Mouse (Mus musculus) natural killer cell, adult 2 months (primary cell): ENCODE measurements at regions not wholly inside any gene's neighbourhood (a gene's known extent, or its start where the extent isn't known, plus 50 kb on each side); places are given as distances from the start of the nearest gene placed in this dataset.

Source experiments
- DNase-seq, 2 experiments: peaks; one replicate each; pipeline ENCODE4 v3.0.0; 2022; ENCODE audit warnings: low spot score in 2 of 2

DNA sequence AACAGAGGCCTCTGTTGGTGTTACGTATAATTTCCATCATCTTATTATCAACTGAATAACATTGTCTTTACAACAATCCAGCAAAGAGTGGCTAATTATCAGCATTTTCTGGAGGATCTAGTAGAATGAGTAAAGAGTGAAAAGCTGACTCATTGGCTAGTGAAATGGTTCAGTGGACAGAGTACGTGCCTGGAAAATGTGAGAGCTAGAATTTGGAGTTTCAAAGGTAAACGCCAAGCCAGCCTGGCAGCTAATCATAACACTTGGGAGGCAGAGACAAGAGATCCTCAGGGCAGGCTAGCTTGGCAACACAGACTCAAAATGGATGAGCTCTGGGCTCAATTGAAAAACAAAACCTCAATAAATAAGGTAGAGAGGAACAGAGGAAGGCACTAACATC, 2628.0 kb upstream of the Gm7489 start:
- DNase-seq: no peak

DNA sequence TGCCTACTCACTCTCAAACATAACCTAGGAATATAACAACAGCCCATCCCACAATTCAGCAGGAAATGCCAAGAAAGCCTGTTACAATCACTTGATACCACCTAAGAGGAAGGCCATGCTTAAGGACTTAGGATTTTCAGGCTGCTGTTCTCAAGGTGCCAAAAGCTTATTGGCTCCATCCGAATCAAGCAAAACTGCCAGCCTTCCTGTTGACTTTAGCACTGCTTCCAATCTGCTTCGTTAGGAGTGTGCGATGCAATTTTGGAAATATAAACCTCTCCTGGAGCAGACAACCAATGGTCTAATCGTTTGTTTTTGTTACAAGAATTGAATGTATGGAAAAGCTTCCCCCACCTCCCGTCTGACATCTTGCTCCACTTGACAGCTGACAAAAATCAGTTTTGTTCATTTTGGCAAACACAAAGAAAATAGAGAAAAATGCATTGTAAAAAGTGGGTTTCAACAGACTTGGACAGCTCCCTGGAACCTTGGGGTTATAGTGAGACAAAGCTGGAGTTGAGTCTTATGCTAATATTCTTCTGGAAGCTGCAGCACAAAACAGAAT, 2620.0 kb upstream of the Gm7489 start:
- DNase-seq: no peak

DNA sequence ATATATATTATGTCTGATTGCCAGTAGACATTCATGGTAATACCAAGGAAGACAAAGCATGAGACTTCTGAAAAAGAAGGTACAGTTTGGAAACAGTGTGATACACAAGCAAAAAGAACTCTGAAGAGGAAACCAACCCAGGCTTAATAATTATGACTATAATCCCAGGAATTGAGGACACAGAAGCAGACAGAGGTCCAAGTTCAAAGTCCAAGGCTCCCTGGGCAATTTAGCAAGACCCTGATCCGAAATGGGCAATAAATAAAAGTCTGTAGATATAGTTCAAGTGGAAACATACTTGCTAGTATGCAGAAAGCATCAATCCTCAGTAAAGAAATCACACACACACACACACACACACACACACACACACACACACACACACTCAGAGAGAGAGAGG, 2618.7 kb upstream of the Gm7489 start:
- no peak for DNase-seq

DNA sequence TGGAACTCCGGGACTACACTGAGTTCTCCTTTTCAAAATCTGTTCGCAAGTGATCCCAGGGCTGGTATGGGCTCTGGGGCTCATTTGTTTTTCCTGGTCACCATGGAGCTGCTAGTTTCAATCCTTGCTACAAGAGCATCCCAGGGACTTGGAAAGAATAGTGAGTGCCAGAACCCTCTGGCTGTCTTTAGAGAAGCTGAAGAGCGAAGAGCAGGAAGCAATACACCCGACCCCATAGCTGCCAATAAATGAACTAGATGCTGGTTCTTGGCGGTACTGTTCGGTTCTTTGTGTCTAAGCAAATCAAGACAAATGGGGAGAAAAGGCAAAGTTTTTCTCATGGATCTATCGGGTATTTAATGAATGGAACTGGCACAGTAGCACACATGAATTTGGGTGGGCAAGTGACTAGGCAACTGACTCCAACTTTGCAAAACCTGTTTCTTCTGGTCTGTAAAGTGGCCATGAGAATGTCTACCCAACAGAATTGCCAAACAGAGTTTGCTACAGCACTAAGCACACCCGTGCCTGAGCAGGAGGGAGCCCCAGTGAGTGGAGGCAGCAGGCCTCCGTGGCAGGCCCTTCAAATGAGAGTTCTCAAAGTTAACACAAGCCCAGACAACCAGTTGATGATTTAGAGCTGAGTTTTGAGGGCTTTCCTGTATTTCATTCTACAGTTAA, 2612.9 kb upstream of the Gm7489 start:
- DNase-seq: no peak

DNA sequence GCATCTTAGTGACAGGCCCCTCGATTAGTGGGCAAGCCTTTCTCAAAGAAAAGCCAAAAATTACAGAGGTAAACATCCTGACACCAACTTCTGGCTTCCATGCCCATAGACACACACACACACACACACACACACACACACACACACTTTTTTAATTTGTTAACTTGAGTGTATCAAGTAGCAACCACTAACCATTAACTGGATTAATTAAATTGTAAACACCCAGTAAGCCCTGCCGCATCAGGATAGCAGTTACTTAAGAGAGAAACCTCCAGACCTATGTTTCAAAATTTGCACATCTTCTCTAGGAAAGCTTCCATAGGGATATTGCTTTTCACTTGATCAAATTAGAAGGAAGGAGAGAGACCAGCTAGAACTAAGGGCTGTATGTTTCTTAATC, 2599.4 kb upstream of the Gm7489 start:
- DNase-seq: no peak

DNA sequence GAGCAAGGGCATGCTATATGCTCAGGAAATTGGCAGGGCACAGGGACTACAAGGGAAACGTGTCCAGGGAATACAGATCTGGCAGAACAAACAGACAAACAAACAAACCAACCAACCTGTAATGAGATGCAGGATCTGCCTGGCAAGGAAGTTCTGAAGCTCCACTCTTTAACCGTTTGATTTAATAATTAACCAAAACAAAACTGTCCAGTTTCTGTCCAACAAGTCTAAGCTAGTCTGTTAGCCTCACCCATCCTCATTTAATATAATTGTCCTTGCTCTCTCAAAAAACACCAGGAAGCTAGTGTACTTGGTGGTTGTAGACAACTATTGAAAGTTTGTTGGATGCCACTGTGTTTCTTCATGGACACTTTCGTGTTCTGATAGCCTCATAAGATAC, 2598.4 kb upstream of the Gm7489 start:
- DNase-seq: no peak

DNA sequence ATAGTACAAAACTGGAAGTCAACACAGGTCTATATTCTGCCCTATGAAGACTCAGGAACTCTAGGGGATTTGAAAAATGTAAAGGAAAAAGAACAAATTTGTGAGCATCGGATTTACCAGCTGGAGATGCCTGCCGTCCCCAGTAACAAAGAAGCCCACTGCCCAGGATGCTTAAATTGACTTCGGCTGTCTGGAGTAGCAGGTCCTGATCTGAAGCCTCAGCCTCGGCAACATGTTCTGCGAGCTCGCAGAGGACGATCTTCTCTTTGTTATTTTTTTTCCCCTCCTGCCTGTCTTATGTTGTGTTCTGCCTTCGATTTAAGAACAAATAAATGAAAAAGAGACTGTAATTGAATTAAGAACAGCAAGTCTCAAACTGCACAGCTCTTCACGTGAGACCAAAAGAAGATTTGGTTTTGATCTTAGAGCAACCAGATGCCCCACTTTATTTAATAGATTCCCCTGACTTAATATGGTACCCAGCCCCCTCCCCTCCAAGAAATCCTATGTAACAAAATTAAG, 2595.7 kb upstream of the Gm7489 start:
- DNase-seq: no peak

DNA sequence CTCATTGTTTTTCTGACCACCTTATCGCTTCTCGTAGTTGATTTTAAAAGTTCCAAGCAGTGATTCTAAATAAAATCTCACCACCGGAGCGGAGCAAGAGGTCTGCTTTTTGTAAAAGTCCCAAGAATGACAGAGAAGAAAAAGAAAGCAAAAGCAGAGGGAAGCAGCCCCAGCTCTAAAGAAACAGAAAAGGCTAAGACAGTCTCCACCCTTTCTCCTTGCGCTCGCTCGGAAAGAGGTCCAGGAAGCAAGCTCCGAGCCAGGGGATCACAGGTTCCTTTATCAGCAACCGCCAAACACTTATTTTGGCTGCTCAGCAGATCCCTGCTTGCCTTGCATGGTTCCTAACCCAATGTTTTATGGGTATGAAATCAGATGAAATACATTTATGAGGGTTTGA, 2594.8 kb upstream of the Gm7489 start:
- DNase-seq: no peak

DNA sequence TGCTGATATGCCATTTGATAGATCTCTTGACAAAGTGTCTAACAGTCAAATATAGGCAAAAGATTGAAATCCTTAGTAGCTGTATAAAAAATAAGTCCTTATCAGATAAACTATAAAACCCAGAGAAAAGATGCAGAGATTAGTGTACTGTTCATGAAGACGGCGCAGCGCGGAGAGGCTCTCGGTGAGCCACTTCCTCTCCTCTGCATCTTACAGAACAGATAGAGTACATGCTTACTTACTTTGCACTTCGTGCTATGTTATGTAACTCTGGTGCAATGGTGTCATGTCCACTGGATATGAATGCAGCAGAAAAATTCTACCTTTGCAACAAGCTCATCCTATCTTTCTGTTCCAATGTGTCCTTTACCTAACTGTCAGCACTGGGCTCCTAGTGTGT, 2593.5 kb upstream of the Gm7489 start:
- no peak for DNase-seq

DNA sequence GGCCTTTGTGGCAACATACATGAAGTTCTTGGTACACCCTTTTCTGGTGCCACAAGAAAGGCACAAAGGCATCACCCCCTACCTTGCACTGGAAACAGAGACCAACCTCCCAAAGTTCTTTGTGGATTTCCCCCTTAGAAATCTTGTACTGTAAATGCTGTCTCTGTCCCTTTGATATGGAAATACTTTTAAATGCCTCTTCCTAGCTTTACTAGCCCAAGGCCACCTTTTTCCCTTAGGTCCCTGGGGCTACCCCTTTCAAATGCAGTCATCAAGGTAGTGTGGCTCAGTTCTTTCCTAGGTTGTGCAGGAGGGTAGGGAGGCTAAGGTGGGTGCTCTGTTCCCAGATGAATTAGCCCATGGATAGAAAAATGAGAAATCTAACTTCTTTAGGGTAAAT, 2587.9 kb upstream of the Gm7489 start:
- no peak for DNase-seq

DNA sequence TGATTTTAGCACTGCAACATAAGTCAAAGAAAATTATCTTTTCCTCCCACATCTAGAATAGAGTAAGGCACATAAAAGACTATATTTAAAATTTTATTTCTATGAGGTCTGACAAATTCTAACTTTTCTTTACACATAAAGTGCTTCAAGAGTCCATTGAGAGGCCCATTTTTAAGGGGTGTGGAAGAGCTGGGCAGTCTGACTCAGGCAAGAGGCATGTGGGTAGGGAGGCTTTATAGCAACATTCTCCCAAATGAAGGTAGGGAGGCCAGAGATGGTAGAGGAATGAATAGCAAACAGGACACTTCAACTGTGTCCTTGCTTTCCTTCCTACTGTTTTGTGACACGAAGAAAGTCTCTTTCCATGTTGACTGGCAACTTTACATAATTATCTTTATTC, 2566.6 kb upstream of the Gm7489 start:
- no peak for DNase-seq

DNA sequence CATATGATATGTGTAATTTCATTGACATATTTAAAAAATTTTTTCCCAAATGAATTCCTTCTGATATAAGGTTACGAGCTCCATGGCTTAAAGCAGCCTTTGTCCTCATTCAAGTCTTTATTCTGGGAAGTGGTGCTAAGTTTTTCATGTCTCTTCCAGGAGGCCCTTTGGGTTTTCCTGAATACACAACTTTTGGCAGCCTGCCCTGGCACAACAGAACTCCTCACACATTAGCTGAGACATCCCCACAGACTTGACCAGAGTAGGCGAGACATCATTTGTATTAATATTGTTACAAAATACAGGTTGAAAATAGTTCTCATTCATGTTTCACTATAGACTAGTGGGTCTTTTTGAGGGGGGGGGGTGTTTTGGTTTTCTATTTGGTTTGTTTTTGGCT, 2565.9 kb upstream of the Gm7489 start:
- DNase-seq: no peak

DNA sequence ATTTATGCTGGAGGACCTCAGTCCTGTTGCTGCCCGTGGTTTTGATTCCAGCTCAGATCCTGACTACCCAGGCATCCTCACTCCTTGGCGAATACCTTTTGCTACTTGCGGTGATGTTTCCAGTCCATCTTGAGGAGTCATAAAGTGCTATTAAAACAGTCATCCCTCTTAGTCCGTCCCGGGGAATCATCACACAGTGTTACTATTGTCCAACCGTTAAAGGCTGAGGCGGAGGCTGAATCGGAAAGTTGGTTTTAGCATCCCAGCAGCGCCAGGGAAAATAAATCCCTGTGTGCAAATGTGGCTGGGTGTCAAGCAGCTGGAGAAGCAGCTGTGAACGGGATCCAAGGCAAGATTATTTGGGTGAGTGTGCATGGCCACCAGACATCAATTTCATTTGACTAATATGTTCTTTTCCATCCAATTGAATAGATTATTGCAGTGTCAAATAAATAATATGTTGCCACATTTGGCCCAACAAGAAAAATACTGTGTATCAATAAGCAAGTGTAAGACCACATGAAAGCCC, 2564.3 kb upstream of the Gm7489 start:
- DNase-seq: no peak

DNA sequence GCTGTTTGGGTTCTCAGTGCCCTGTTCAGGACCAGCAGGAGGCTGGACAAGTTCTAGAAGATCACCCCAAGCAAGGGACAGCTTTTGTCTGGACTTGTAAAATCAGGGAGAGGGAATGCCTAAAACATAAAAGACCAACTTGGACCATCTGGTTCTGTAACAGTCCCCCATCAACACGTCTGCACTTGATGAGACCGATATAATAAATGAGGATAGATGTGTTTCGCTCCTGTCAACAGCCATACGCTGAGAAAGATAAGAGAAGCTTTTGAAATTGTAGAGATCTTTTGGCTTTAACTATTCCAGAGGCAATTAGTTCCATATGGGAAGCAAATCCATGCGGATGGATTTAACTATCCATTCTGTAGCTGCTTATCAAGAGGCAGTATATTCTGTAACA, 2561.4 kb upstream of the Gm7489 start:
- DNase-seq: no peak

DNA sequence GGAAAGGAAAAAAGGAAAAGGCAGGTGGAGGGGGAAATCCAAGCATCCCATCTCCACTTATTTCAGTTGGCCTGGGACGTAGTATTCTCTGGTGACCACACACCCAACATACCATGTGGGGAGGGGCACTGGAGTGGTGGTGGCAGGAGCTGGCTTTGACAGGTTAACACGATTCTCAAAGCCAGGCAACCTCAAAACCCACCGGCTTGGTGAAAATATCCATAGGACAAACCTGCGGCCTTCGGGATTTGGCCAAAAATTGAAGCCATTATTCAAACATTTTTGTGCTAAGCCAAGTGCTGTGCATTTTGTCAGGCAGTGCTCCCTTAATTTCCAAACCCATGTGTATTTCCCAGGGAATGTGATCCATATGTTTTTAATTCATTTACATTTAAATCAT, 2560.5 kb upstream of the Gm7489 start:
- no peak for DNase-seq

DNA sequence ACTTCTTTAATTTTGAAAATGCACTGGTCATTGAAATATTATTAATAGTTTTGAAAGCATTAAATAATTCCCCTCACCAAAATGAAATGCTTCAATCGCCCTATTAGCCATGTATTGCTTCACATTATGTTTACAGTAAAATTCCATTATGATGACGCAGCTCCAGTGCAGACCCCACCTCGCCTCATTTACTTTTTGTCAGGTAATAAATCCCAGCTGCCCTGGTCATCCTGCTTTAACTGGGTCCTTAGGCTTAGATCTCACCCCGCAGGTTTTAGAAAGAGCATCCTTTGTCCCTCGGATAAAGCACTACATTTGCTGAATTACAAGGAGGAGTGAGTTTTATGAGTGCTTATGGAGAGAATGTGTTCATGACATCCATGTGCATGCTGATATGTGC, 2557.0 kb upstream of the Gm7489 start:
- DNase-seq: no peak

DNA sequence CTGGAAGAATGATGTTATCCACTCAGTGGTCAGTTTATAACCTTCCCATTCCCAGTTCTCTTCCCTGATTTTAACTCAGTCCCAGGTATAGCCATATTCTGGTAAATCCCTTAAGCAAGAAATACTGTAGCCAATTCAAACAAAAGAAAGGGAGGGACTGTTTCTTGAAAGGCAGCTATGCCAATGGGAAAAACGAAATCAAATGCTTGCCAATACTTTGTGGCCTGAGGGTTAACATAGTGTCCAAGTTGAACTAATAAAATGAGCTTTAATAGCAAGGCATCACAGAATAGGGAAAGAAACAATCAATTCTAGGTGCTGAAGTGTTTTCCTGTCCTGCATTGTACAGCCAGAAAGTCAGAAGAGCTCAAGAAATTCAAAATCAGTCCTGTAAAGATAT, 2548.3 kb upstream of the Gm7489 start:
- DNase-seq: no peak

DNA sequence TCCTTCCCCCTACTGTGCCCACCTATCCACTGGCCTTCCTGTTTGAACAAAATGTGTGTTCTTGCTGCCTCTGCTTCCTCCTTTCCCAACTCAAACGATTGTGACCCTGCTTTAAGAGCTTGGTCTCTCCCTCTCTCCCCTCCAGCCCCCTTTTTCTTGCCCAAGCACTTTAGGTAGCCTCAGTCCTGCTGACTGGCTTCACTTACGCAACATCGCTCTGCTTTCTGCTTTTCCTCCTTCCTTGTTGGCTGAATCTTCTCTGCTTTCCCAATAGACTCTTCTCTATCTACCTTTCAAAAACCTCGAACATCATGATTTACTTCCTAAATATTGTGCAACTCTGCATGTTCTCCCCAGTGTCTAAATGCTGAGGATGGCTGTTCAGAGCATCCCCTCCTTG, 2538.4 kb upstream of the Gm7489 start:
- DNase-seq: no peak

DNA sequence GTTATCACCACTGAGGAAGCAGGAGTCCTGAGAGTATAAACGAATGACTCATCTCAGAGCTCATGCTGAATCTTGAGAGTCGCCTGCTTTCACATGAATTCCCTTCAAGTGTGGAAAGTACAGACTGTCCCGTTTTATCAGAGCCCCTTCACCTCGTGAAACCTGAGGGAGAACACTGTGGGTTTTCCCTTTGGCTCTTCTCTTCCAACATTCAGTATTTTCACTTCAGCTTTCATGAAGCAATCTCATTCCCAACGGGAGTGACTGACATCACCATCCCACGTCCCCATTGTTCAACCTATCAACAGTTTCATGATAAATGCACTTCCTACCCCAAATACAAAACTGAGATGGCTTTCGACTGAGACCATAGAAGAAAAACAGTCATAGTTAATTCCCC, 2521.3 kb upstream of the Gm7489 start:
- no peak for DNase-seq

DNA sequence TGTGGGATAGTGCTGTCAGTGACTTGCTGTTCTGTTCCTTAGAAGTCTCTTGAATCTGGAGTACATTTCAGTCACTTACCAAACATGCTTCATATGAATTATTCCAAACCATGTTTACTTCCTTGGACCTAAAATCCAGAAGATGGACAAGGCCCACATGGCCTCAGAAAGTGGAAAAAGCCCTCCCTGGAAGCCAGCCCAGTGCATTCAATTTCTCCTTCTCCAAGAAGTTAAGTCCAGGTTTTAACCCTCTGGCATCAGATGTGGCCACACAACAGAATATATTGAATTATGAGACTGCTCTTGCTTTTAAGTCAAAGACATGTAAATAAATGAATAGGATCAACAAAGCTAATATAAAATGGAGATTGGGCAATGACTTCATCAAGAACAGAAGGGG, 2513.5 kb upstream of the Gm7489 start:
- DNase-seq: no peak

DNA sequence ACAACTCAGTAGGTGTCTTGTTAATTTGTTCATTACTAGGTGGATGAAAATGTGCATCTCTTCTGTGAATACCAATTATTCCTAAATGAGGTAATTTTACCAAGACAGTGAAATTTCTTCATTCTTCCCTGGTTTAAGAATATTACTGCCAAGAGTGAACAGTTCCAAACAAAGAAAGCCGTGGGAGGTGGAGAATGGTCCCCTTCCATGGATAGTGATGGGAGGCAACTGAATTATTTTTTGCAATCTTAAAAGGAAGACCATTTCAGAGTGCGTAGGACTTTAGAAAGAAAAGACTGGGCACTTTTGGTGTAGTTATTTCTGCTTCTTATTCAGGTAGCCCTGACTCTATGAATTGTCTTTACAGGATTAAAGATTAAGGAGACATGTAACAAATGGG, 2494.3 kb upstream of the Gm7489 start:
- no peak for DNase-seq

DNA sequence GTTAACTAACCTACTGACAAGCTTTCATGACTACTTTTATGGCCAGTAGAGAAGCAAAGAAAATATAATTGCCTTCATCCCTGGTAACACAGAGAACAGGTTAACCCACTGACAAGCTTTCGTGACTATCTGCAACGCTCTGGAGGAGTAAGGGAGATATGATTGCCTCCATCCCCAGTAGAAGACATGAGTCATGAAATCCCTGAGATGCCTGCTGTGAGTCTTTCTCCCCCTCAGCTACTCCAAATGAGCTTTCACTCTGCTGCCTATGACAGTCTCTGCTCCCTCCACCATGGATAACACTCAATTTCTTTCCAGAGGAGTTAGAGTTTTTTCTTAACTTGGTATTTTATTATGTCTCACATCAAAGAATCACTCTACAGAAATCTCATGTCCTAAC, 2493.4 kb upstream of the Gm7489 start:
- DNase-seq: no peak
